Mouse (Mus musculus): ENCODE measurements around the gene Col24a1. TPM values are rescaled to one million over a fixed set of nuclear protein-coding genes. Genes with fewer than 3 reads are reported as not detected.
A peak's percentile ranks its signal among the peaks of the same experiment; 100 is the strongest.

The Col24a1 gene
- polyA plus RNA-seq, 1 experiment from 2014 or later, result 0.10 TPM

DNA sequence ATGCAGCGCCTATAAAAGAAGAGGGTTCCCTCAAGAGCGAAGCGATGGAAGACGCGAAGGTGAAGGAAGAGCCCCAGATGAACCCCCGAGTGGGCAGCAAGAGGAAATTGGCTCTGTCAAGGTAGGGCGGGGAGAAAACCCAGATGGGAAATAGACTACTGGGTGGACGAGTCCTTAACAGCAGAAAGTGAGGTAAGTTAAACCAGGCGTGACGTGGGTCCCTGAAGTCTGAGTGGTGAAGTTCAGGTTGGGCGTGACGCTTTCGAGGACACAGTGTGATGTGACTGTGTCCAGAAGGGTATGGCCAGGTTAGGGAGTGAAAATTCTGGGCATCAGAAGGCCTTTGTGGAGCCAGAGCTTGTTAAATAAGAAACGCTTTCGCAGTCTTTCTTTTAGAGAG is 284.6 kb downstream of the Col24a1 start:
- DNase-seq (ENCODE audit: low read depth, low spot score), result no peak
- POLR2A ChIA-PET, result interaction anchor here (0.9 kb wide), 1 partner anchor 73 kb away, joined by 3 read pairs; the partner anchor contains the start of gene Ccn1
- ATAC-seq, result no peak
- CTCF ChIA-PET, result interaction anchor here (1.0 to 1.5 kb wide), 3 partner anchors 11 to 165 kb away, joined by 3 to 4 read pairs (median 3); no protein-coding TSS in a partner anchor
- no peak for TF ChIP-seq CTCF (IDR thresholded peaks at IDR 0.05)
- in situ Hi-C loops (cut with MboI; ENCODE audit: low pct_unique_long_range_greater_than_20kb), result no loop called here
- H3K27me3 ChIP-seq, result no peaks in the 10 kb centered on the region

DNA sequence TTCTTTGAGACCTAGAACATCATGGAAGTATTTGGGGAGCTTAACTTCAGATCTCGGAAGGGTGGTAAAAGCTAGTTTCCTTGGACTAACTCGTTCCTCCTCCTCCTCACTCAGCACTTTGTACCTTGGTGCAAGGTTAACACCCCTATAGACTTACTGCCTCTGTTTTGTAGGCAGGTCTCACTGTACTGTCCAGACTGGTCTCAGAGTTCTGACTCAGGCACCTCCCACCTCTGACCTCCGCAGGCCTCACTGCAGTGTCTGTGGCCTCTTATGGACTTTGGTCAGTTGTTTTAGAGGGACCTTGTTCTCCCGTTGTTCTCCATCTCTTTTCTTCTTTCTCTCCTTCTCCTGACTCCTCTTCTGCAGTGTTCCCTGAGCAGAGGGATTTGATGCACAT is 290.8 kb downstream of the Col24a1 start:
- POLR2A ChIA-PET, result interaction anchor here (2.8 kb wide), 1 partner anchor 63 kb away, joined by 9 read pairs; no protein-coding TSS in a partner anchor
- CTCF ChIA-PET, result interaction anchor here (1.0 to 3.6 kb wide), 11 partner anchors 11 to 321 kb away, joined by 3 to 28 read pairs (median 5); partner anchors contain the start of gene Ccn1
- DNase-seq (ENCODE audit: low read depth, low spot score), result no peak
- H3K27me3 ChIP-seq, result no peaks in the 10 kb centered on the region
- in situ Hi-C loops (cut with MboI; ENCODE audit: low pct_unique_long_range_greater_than_20kb), result loop anchor here (5.0 to 10.0 kb wide), 2 partner anchors 172 to 319 kb away; partner anchors contain the start of gene Ddah1
- TF ChIP-seq CTCF (IDR thresholded peaks at IDR 0.05), result no peak
- no peak for ATAC-seq

- ATAC-seq, result no peak
- TF ChIP-seq CTCF (IDR thresholded peaks at IDR 0.05), result peak; percentile 45
- ChIA-PET POLR2A (interaction anchor here (0.6 to 2.8 kb wide), 4 partner anchors 62 to 321 kb away, joined by 3 to 9 read pairs (median 4); no protein-coding TSS in a partner anchor), CTCF (interaction anchor here (0.7 to 3.6 kb wide), 21 partner anchors 10 to 353 kb away, joined by 3 to 28 read pairs (median 4); partner anchors contain the start of gene Ccn1)
- no peak for DNase-seq (ENCODE audit: low read depth, low spot score)
- in situ Hi-C loops (cut with MboI; ENCODE audit: low pct_unique_long_range_greater_than_20kb), result loop anchor here (5.0 to 10.0 kb wide), 2 partner anchors 171 to 319 kb away; partner anchors contain the start of gene Ddah1
- no peaks in the 10 kb centered on the region for H3K27me3 ChIP-seq
Observed at GRCm38 (mm10) chr3:145583522-145584200, 291.4 kb downstream of the Col24a1 start.

DNA sequence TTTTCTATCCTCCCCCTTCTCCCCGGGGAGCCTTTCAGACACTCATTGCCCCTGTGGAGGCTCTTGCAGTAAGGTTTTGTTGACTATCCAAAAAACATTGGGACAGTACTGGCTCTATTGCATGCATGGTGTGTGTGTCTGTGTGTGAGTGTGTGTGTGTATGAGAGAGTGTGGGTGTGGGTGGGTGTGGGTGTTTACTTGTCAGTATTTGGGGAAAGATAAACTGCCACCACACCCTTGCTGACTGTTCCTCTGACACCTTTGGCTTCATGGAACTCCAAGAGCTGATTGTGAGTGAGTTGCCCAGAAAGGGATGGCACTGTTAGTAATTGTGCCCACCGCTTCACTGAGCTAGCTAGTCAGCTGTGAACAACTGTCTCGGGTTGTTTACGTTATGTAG is 298.3 kb downstream of the Col24a1 start:
- H3K27me3 ChIP-seq, result no peaks in the 10 kb centered on the region
- ChIA-PET CTCF (interaction anchor here (0.9 to 1.7 kb wide), 5 partner anchors 8 to 317 kb away, joined by 3 to 7 read pairs (median 3); no protein-coding TSS in a partner anchor), POLR2A (interaction anchor here (0.6 to 2.3 kb wide), 4 partner anchors 12 to 301 kb away, joined by 3 to 6 read pairs (median 4); no protein-coding TSS in a partner anchor)
- no peak for ATAC-seq
- DNase-seq (ENCODE audit: low read depth, low spot score), result no peak
- in situ Hi-C loops (cut with MboI; ENCODE audit: low pct_unique_long_range_greater_than_20kb), result loop anchor here (5.0 kb wide), 1 partner anchor 57 kb away; the partner anchor contains the start of gene Ccn1
- no peak for TF ChIP-seq CTCF (IDR thresholded peaks at IDR 0.05)

- POLR2A ChIA-PET, result interaction anchor here (2.2 to 2.3 kb wide), 2 partner anchors 11 to 57 kb away, joined by 4 to 11 read pairs; partner anchors contain the start of gene Ccn1
- no peak for ATAC-seq
- no peak for TF ChIP-seq CTCF (IDR thresholded peaks at IDR 0.05)
Observed at GRCm38 (mm10) chr3:145591841-145592542, 299.7 kb downstream of the Col24a1 start.

GRCm38 (mm10) chr3:145595354-145595753 is 303.1 kb downstream of the Col24a1 start:
- in situ Hi-C loops (cut with MboI; ENCODE audit: low pct_unique_long_range_greater_than_20kb), result no loop called here
- H3K27me3 ChIP-seq, result no peaks in the 10 kb centered on the region
- ChIA-PET POLR2A (interaction anchor here (0.6 to 1.5 kb wide), 2 partner anchors 19 to 56 kb away, joined by 3 read pairs; no protein-coding TSS in a partner anchor), CTCF (interaction anchor here (0.9 to 4.3 kb wide), 7 partner anchors 9 to 309 kb away, joined by 3 to 28 read pairs (median 3); no protein-coding TSS in a partner anchor)
- TF ChIP-seq CTCF (IDR thresholded peaks at IDR 0.05), result no peak
- ATAC-seq, result no peak
- no peak for DNase-seq (ENCODE audit: low read depth, low spot score)

More at GRCm38 (mm10) chr3:145591841-145592542, 299.7 kb downstream of the Col24a1 start:
- CTCF ChIA-PET, result interaction anchor here (0.9 to 4.3 kb wide), 4 partner anchors 9 to 179 kb away, joined by 3 to 28 read pairs (median 4); no protein-coding TSS in a partner anchor
- no peak for DNase-seq (ENCODE audit: low read depth, low spot score)
- H3K27me3 ChIP-seq, result no peaks in the 10 kb centered on the region
- in situ Hi-C loops (cut with MboI; ENCODE audit: low pct_unique_long_range_greater_than_20kb), result loop anchor here (5.0 kb wide), 1 partner anchor 55 kb away; the partner anchor contains the start of gene Ccn1

GRCm38 (mm10) chr3:145599059-145599458 is 306.8 kb downstream of the Col24a1 start:
- no peak for DNase-seq (ENCODE audit: low read depth, low spot score)
- ChIA-PET CTCF (interaction anchor here (1.0 to 1.7 kb wide), 5 partner anchors 8 to 131 kb away, joined by 3 to 4 read pairs (median 3); no protein-coding TSS in a partner anchor), POLR2A (no interaction called here)
- no peak for ATAC-seq
- TF ChIP-seq CTCF (IDR thresholded peaks at IDR 0.05), result peak; percentile 51
- in situ Hi-C loops (cut with MboI; ENCODE audit: low pct_unique_long_range_greater_than_20kb), result no loop called here
- no peaks in the 10 kb centered on the region for H3K27me3 ChIP-seq

DNA sequence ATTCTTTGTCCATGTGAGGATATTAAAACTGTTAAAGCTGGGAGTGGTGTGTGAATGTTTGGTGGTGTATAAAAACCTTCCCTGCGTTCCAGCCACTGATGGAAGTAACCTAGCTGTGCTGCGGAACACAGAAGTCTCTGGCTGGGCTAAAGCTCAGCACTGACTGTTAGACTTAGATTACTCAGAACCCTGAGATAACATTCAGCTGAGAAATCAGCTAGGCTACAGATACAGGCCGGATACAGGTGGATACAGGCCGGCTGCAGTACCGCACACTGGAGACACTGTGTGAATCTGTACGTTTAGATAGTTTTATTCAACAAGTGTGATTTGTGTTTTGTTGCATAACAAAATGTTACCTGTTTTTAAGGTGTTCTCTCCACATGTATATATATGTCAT is 308.5 kb downstream of the Col24a1 start:
- no peak for DNase-seq (ENCODE audit: low read depth, low spot score)
- TF ChIP-seq CTCF (IDR thresholded peaks at IDR 0.05), result no peak
- in situ Hi-C loops (cut with MboI; ENCODE audit: low pct_unique_long_range_greater_than_20kb), result no loop called here
- POLR2A ChIA-PET, result interaction anchor here (0.6 kb wide), 1 partner anchor 16 kb away, joined by 3 read pairs; no protein-coding TSS in a partner anchor
- H3K27me3 ChIP-seq, result no peaks in the 10 kb centered on the region
- CTCF ChIA-PET, result interaction anchor here (1.2 to 1.4 kb wide), 2 partner anchors 18 to 45 kb away, joined by 3 read pairs; no protein-coding TSS in a partner anchor
- no peak for ATAC-seq

GRCm38 (mm10) chr3:145601345-145601744 is 309.1 kb downstream of the Col24a1 start:
- DNase-seq (ENCODE audit: low read depth, low spot score) (no peak), ATAC-seq (no peak)
- in situ Hi-C loops (cut with MboI; ENCODE audit: low pct_unique_long_range_greater_than_20kb), result no loop called here
- H3K27me3 ChIP-seq, result no peaks in the 10 kb centered on the region
- POLR2A ChIA-PET, result interaction anchor here (0.6 kb wide), 1 partner anchor 17 kb away, joined by 3 read pairs; no protein-coding TSS in a partner anchor
- no peak for TF ChIP-seq CTCF (IDR thresholded peaks at IDR 0.05)
- CTCF ChIA-PET, result interaction anchor here (3.1 kb wide), 1 partner anchor 11 kb away, joined by 15 read pairs; no protein-coding TSS in a partner anchor

Other genes with a start within 250 kb of the Col24a1 start
- 0.03 TPM for gene Clca2, start 193.0 kb upstream of the Col24a1 start, polyA plus RNA-seq (2021)
- gene Odf2l, start 173.9 kb upstream of the Col24a1 start, polyA plus RNA-seq (2021), result 46.3 TPM

Data from Patski (cell line).